Mouse (Mus musculus): ENCODE measurements around the gene Commd4.
"Not testable (repeated sequence)": the region's sequence is repeated elsewhere in the genome, so short reads cannot be mapped to it uniquely, and the experiment has no call there.

Commd4 gene

GRCm38 (mm10) chr9:57158013-57158470 is at the start of gene Commd4:
TSS of gene Commd4 (minus strand) at chr9:57158331.
- in situ Hi-C loops (cut with MboI, MseI): no loop called here

DNA sequence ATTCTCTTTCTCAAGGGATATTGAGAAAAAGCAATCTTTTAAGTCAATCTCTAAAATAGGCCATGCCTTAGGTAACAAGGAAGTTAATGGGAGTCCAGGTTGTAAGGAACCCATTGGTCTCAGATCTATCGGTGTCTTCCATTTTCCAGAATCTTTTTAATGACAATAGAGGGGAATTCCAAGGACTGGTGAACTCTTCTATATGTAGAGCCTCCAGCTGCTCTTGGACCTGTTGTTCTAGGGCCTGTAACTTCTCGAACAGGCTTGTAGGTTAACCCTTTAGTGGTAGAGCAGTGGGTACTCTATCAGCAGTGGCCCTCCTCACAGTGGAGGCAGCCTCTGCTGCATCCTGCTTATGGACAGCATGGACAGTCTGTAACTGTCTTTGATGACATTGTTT is 48.8 kb upstream of the Commd4 start:
- in situ Hi-C loops (cut with MboI, MseI): no loop called here

DNA sequence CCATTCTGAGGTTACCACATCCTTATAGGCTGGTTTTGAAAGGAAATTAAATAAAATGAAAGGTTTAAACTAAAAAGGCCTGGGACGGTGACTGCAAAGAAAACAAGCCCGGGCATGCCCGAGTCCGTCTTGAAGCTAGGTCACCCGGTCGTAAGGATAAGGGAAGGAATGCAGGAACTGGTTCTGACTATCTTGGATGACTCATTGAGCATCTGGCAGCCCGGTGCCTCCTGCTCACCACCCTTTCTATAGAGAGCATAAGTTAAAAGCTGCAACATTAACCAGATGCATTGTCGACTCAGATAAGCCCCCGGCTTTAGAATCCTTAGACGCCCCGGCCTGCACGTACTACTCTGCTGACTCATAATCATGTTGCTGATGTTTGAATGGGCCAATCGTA is 45.4 kb upstream of the Commd4 start:
- in situ Hi-C loops (cut with MboI, MseI): not testable (repeated sequence)

DNA sequence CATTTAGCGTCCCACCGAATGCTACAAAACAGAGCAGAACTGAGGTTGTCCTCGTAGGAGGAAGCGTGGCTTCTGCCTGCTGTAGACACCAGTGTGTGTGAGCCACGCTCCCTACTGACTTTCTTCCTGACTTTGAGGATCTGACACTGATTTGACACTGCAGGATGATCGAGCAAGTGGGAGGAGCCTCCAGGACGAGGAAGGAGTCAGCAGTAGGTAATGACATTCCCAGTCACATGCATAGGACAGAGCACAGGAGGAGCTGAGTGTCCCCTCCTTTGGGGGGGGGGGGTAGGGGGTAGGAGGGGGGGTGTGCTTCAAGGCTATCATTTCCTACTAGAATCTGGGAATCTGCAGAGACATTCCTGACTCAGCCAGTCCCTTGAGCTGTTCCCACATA is 44.9 kb upstream of the Commd4 start:
- in situ Hi-C loops (cut with MboI, MseI): no loop called here

- in situ Hi-C loops (cut with MboI, MseI): no loop called here
Measured at GRCm38 (mm10) chr9:57197414-57197813, 39.3 kb upstream of the Commd4 start.

GRCm38 (mm10) chr9:57196708-57197107 is 38.6 kb upstream of the Commd4 start:
- in situ Hi-C loops (cut with MboI, MseI): no loop called here

DNA sequence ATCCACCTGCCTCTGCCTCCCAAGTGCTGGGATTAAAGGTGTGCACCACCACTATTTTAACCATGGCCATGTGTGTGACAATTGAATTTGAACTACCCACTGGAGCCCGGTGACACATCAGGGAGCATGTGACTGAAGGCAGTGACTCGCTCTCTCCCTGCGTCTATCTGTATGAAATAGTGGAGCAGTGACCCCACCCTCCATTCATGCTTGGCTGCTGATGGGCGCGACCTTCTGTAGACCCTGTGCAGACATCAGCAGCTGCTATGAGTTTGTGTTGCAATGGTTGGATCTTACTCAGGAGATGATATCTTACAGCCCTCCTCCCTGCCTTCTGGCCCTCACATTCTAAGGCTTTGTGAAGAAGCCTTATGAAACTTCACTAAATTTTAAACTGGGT is 10.3 kb upstream of the Commd4 start:
- in situ Hi-C loops (cut with MboI, MseI): no loop called here

DNA sequence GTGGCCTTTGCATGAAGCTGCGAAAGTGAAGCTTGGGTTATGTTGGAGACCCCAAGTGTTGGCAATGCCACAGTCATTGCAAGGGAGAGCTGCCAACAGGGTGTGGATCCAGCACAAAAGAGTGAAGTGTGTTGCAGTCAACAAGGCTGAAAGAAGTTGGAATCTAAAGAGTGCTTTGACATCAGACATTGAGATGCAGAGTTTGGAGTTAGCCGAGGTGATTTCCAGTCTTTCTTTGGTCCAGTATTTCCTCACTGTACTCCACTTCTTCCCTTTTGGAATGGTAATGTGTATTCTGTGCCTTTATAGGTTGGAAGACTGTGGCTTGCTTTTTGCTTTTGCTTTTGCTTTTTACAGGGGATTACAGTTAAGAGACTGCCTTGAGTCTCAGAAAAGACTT is 8.0 kb upstream of the Commd4 start:
- in situ Hi-C loops (cut with MboI, MseI): no loop called here

GRCm38 (mm10) chr9:57163137-57163536 is 5.0 kb upstream of the Commd4 start:
- in situ Hi-C loops (cut with MboI, MseI): no loop called here

DNA sequence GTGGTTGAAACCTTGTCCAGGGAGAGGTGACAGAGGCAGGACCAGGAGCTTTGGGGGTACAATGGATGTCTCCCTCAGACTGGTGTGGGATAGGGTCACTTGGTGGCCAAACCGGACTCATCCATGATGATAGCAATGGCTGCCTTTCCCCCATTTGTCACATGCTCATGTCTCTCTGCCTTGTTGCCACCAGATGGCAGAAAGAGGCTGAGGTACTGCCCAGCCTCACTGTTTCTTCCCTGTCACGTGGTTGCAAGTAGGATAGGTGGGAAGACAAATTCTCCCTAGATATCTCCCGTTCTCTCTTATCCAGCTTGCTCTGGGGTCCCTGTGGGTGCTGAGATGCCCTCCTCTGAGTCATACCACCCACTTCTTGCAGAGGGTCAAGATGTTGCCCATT is 4.4 kb upstream of the Commd4 start:
- in situ Hi-C loops (cut with MboI, MseI): no loop called here

DNA sequence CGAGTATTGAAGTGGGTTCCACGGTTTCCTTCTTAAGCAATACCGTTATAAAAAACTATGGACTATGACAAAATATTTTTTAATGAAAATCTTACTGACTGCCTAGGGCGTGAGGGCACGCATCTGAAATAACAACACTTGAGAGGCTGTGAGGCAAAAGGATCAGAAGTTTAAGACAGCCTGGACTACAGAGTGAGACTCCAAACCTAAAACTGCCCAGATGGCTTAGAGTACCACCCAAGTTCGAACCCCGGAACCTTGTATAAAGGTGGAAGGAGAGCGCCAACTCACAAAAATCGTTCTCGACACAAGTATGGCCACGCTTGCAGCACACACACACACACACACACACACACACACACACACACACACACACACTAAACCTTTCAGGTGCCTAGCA is 375 bp upstream of the Commd4 start:
- in situ Hi-C loops (cut with MboI, MseI): no loop called here

DNA sequence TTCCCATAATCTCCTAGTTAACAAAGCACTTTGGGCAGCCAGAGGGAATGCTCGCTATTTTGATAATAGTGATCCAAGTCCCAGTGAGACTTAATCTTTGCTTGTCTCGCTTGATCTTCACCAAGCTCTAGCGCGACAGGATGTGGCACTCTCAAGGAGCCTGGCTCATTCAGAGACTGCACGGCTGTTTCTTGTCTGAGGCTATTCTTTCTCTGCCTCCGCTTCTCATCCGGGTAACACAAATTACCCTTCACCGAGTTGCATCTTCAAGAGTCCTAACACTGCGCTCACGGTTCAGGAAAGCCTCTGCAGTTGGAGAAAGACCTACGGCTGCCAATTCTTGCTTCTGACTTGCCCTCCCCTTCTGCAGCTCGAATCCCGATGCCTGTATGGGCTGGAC is 632 bp downstream of the Commd4 start:
- in situ Hi-C loops (cut with MboI, MseI): no loop called here

DNA sequence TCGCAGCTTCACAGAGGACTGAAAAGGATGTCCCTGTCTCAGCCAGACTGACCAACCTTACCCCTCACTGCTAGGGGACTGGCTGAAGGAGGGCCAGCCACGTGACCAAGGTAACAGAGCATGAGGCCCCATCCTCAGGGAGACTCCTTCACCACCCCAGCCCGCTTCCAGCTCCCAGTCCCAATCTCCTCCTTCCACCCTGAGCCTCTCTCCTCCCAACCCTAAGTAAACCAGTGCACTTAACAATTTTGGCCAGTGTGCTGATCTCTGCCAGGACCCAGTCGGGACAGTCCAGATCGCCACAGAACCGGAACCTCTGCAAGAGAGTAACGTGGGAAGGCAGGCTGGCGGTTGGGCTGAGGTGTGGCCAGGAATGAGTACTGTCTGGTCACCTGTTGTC is 1.3 kb downstream of the Commd4 start:
- in situ Hi-C loops (cut with MboI, MseI): no loop called here

- in situ Hi-C loops (cut with MboI, MseI): no loop called here
Measured at GRCm38 (mm10) chr9:57156383-57156782, 1.7 kb downstream of the Commd4 start.

DNA sequence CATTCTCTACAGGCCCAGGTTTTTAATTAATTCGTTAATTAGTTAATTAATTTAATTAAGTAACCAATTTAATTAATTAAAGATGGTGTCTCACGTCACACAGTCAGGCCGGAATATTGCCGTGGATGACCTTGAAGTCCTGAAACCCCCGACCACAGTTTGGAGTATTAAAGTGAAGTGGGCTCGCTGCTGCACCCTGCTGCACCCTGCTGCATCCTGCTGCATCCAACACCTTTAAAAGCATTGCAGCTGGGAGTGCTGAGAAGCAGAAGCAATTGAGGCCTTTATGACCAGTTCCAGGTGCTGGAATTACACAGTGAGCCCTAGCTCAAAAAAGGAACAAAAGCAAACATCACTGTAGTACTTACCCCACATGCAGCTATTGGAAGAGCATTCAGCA is 5.8 kb downstream of the Commd4 start:
- in situ Hi-C loops (cut with MboI, MseI): no loop called here

DNA sequence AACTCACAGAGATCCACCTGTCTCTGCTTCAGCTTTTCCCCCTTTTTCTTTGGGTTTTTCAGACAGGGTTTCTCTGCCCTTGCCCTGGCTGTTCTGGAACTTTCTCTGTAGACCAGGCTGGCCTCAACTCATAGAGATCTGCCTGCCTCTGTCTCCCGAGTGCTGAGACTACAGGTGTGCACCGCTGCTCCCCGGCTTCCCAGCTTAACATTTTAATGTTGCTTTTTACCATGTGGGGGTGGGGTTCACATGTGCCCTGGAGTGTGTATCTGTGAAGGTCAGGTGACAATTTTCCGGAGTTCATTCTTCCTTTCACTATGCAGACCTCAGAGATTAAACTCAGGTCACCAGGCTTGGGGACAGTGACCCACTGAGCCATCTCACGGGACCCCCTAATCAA is 7.9 kb downstream of the Commd4 start:
- in situ Hi-C loops (cut with MboI, MseI): no loop called here

DNA sequence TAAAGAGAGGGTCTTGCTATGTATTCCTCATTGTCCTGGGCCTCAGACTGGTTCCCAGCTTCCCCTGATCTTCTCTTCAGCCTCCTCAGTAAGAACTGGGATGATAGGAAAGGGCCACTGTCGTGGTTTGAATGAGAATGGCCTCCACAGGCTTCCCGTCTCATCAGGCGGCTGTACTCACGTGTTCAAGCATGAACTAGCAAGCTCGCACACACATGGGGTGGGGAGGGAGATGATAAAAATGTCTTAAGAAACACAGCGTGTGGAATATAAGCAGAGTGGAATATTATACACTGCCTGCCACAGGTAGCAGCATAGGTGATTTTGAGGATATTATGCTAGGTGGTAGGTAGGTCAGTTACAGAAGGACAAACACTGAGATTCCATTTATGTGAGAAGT is 9.1 kb downstream of the Commd4 start:
- in situ Hi-C loops (cut with MboI, MseI): no loop called here

- in situ Hi-C loops (cut with MboI, MseI): no loop called here
Measured at GRCm38 (mm10) chr9:57148144-57148878, 9.8 kb downstream of the Commd4 start, which contains the start of gene Neil1. TSS of gene Neil1 (minus strand) at chr9:57148305.

DNA sequence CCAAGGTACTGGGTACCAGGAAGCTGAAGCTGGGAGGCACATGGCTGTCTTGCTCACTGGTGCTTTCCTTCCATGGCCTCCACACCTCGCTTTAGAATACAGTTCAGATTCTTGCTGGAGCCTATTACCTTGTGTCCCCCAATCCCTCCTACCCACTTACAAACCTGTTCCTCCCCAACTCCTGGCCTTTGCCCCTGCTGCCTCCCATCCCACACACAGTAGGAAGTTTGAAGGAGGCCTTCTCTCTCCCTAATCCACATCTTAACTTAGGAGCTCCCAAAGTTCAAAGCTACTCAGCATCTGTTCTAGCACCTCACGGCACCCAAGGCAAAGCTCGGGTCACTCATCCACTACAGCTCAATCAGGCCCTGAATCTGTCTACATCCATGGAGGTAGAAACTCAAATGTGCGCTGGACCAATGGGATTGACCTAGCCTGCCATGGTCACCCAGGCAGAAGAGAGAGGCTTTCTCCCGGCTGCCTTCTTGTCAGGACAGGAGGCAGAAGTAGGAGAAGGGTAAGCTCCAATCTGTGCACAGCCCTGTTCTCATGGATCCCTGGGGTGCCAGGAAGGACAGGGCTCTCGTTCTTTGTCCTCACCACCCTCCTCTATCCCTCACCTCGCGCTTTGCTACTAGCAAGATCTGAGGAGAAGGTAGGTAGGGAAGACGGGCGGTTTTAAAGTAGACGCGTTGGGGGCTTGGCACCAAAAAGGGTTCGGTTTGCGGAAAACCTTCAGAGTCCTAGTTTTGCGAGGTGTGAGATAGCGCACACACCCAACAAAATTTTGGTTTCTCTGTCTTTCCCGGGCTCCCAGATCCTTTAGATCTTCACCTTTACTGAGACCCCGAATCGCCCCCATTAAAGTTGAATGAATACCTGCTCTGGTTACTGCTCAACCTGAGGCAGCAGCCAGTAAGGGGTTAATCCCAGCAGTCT is 10.7 kb downstream of the Commd4 start:
- in situ Hi-C loops (cut with MboI, MseI): no loop called here

- in situ Hi-C loops (cut with MboI, MseI): no loop called here
Measured at GRCm38 (mm10) chr9:57146451-57147066, 11.6 kb downstream of the Commd4 start.

DNA sequence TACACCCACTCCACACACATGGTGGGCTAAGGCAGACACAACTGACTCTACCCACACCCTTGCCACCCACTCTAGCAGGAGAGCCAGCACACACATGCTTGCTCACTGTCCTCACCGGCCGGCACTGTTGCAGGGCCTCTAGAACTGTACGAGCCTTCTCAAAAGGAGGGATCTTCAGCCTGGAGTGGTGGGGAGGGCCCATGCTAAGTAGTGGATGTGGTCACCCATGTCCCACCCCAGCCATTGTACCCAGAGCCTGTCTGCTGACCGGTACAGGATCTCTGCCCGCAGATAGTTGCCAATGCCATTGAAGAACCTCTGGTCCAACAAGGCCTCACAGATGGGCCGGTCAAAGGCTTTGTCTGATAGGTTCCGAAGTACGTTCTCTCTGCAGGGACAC is 13.3 kb downstream of the Commd4 start:
- in situ Hi-C loops (cut with MboI, MseI): no loop called here

- in situ Hi-C loops (cut with MboI, MseI): no loop called here
Measured at GRCm38 (mm10) chr9:57143212-57143611, 14.9 kb downstream of the Commd4 start.

Measured in T-helper 17 cell (primary cell).